Mouse (Mus musculus) common myeloid progenitor, adult 5-6 weeks (primary cell): ENCODE measurements at regions not wholly inside any gene's neighbourhood (a gene's known extent, or its start where the extent isn't known, plus 50 kb on each side); places are given as distances from the start of the nearest gene placed in this dataset.

Experiments
- ATAC-seq: replicated peaks from 2 replicates; pipeline ENCODE4 v1.8.0; 2016; ENCODE audit warnings: low read depth, mild to moderate bottlenecking, moderate TSS enrichment, inconsistent platforms; ENCODE audit not compliant: poor library complexity, severe bottlenecking

DNA sequence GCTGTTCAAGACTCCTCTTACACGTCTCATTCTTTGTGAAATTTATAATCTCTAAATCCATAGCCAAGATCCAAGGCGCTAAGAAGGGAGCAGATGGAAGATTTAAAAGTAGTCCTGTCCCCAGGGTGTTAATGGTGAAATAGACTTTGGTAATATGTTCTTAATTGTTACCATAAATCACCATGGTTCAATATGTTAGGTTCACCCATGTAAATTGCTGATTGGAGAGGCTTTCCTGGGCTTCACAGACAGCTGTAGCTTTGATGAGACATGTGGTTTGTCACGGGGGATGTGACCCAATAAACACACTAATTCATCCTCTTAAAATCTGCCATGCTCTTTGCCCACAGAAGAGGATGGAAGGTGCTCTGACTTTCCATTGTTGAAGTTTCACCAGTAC is 338.7 kb downstream of the Nucb2 start:
- ATAC-seq, result no peak

- no peak for ATAC-seq
These were observed 343.9 kb downstream of the Nucb2 start for GRCm38 (mm10) chr7:116847846-116848730.

- no peak for ATAC-seq
These were observed 349.2 kb downstream of the Nucb2 start for GRCm38 (mm10) chr7:116853351-116853750.

DNA sequence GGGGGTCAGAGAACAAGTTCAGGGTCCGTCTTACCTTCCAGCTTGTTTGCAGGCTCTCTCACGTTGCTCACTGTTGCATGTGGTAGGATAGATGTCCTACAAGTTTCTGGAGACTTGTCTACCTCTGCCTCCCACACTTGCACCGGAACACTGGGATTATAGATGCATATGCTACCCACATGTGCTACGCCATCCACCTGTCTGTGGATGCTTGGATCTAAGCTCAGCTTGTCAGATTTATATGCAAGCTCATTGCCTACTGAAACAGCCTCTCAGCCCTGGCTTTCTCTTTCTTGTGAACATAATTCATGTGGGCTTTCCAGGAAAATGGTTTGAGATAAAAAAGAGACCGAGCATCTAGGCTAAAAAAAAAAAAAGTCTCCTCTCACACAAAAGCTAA is 353.0 kb downstream of the Nucb2 start:
- no peak for ATAC-seq

- ATAC-seq, result no peak
These were observed 353.6 kb downstream of the Nucb2 start for GRCm38 (mm10) chr7:116857744-116858143.

DNA sequence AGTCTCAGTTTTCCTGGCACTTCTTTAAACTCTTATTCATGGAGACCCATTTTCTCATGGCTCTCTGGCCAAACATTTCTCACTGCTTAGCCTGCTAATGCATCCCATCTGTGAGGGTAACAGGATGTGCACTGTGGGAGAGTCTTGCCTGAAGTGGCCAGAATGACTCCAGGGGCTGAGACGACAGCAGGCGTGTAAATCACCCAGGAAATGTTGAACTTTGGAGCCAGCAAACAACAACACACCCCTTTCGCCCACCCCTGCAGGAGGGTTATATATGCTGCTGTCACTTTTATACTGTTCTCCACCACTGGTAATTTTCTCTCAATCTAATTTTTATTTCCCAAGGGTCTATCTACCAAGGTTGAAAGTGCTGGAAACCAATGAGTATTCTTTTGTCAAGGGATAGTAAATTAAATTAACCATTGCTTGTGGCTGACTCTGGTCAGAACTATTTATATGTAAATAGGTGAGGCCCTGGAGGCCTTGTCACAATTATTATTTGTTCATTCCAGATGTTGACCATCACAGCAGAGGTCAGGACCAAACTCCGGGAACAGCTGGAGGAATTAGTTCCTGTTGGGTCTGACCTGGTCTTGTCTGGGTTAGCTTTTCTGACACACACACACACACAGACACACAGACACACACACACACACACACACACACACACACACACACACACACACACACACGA is 378.2 kb downstream of the Nucb2 start:
- no peak for ATAC-seq

- no peak for ATAC-seq
These were observed 389.7 kb downstream of the Nucb2 start for GRCm38 (mm10) chr7:116893846-116894245.

DNA sequence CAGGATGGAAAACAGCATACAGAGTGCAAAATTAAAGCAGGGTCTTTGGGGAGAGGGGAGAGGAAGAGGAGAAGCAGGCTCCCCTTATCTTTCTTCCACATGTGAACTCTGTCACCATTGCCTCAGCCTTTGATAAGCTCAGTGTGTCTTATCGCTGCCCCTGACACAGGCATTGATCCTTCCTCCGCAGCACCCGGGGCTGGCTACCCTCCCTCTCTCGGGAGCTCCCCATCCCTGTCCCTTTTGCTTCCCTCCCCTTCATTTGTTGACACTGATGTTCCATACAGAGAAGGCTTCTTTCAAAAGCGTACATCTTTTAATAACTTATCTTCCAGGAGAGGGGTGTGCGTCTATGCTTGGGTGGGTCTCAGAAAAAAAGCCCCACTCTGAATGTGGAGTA is 411.6 kb downstream of the Nucb2 start:
- ATAC-seq, result no peak

DNA sequence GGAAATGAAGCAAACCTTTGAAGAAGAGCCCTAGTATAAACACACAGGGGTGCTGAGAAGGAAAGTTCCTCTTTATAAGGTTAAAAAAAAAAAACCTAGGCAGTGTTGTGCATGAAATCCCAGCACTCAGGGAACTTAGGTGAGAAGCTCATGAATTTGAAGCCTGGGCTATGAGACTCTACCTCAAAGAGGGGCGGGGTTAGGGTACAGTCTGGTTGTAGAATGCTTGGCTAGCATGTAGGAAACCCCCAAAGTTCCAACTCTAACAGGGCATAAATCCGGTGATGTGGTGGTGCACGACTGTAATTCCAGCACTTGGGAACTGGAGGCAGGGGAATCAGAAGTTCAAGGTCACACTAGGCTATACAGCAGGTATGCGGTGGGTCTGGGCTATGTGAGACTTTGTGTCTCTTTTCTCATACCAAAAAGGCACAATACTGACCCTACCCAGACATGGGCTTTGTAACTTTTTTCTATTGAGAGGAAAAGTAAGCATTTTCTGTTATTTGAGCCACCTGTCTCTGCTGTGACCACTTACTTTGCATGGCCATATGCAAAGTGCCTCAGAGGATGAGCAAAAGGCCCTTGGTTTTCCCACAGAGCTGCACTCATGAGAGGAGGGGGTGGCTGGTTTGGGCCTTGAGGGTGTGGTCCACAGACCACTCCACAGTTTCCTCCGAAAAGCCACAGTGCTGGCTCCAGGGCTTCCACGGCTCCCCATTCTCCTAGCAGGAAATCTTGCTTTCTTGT is 413.9 kb downstream of the Nucb2 start:
- no peak for ATAC-seq

DNA sequence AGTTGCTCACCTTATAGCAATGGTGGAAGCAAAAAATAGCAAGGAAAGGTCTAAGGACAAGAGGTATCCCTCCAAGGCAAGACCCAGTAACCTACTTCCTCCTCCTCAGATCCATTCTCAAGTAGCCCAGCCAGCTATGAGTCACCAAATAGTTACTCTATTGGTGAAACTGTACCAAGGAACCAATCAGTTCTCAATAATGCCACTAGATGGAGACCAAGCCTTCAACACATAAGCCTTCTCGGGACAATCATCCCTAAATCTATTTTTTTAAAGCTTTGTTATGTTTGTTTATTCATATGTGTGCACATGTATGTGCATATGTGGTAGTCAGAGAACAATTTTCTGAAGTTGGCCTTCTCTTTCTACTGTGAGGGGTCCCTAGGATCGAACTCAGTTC is 434.3 kb upstream of the Xylt1 start:
- ATAC-seq, result no peak

DNA sequence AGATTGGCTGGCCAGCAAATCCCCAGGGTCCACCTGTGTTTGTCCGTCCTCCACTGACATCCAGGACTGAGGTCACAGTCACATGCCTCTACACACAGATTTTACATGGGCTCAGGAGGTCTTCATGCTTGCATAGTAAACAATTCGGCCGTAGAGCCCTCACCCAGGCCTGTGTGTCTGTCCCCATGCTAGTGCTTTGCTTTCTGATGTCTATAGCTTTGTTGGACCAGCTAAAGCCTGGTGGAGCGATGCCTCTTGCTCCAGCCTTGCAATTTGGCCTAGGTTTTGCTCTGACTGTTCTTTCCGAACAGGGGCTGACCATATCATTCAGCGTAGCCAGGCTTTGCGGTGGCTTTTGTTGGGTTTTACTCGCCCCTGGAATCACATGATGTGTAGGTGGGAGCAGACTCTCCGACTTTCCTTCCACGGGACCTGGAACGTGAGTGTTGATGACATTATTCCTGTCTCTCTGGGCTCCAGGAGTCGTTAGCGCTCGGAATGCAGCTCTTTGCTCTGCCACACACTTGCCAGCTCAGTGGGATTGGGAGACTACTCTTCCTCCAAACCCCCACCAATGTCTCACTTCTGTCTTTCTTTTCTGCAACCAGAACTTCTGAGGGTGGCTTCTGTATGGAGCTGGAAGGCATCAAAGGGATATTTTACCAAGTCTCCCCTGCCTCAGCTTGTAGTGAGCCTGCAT is 421.4 kb upstream of the Xylt1 start:
- ATAC-seq, result no peak

- ATAC-seq, result no peak
These were observed 416.9 kb upstream of the Xylt1 start for GRCm38 (mm10) chr7:116963839-116964238.

DNA sequence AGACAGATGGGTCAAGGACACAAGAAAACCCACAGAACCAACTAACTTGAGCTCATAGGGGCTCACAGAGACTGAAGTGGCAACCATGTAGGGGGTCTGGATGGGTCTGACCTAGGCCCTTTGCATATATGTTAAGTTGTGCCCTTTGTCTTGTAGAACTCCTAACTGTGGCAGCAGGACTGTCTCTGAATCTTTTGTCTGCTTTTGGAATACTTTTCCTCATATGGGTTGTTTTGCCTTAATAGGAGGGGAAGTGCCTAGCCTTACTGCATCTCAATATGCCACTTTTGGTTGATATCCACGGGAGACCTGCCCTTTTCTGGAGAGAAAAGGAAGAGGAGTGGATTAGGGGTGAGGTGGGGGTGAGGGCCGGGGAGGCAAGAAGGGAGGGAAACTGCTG is 389.4 kb upstream of the Xylt1 start:
- ATAC-seq, result no peak

DNA sequence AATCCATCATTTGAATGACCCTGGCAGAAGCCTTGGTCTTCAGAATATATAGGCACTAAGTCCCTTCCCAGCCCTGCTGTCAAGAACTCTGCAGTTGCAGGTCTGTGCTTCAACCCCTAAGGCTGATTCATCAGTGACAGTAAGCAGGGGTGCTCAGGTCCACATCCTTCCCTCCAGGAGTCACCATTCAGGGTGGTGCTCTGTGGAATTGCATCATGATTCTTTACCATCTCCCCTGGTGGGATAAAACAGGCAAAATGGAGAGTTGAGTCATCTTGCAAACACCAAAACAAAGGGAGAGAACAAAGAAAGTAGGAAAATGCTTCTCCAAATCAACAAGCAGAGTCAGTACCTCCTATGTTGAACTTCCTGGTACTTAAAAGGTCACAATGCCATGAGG is 388.6 kb upstream of the Xylt1 start:
- no peak for ATAC-seq

DNA sequence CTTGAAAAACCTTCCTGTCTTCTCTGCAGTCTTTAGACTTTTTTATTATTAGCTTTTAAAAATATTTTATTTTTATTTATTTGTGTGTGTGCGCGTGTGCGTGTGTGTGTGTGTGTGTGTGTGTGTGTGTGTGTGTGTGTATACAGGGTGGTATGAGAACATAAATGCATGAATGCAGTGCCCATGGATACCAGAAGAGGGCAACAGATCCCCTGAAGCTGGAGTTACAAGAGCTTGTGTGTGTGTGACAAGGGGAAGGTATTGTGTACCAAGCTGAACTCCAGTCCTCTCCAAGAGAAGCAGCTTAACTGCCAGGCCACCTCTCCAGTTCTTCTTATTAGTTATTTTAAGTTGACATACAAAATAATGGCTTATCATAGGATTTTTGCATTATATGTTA is 385.0 kb upstream of the Xylt1 start:
- no peak for ATAC-seq

DNA sequence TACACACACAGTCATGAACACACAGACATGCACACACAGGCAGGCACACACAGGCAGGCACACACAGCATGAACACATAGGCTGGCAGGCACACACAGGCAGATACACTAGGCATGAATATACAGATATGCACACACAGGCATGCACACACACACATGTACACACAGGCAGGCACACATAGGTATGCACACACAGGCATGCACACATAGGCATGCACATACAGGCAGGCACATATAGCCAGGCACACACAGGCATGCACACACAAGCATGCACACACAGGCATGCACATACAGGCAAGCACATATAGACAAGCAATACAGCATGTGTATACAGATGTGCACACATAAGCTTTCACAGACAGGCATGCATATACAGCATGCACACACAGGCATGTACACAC is 377.6 kb upstream of the Xylt1 start:
- no peak for ATAC-seq

DNA sequence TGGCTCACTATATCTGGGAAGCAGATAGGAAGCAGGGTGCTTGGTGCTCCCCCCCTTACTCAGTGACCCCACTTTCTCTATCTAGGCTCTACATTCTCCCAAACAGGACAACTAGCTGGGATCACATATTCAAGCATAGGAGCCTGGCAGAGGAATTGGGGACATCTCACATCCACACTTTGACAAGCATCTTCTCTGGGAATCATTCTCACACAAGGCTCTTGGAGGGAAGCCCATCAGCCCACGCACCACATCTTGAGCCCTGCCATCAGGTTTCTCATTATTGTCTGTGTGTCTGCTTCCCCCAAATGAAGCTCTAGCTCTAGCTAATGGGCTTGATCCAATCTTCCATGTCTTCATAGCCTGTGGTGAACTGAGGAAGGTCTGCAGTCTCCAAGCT is 362.4 kb upstream of the Xylt1 start:
- no peak for ATAC-seq

DNA sequence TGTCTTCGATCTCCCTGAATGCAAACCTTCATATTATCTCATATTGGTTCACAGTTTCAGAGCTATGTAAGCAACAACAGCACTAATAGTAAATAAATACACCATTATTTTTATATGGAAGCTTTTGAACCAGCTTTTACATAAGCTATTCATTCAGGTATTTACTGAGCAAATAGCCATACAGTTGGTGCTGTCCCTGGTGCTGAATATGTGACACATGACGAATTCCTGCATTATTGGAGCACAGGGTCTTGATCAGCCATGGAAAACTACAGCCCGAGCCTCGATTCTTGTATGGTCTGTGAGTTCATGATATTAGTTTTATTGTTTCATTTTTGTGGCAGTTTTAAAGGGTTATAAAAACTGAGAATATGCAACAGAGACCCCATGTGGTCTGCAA is 359.1 kb upstream of the Xylt1 start:
- no peak for ATAC-seq

- no peak for ATAC-seq
These were observed 335.9 kb upstream of the Xylt1 start for GRCm38 (mm10) chr7:117044926-117045325.

- ATAC-seq, result no peak
These were observed 331.5 kb upstream of the Xylt1 start for GRCm38 (mm10) chr7:117049249-117049648.
